Mouse (Mus musculus) kidney, embryonic 15.5 days (tissue): ENCODE data around the gene Zfp36l2. TPM values are rescaled to one million over a fixed set of nuclear protein-coding genes. Genes with fewer than 3 reads are reported as not detected.
A peak's percentile ranks its signal among the peaks of the same experiment; 100 is the strongest.

Experiments
- ATAC-seq: fragments of 200-750 bp; cut with Nextera tagmentation; replicated peaks from 2 replicates; pipeline ENCODE4 v1.8.0; 2017; ENCODE audit warnings: moderate TSS enrichment; ENCODE audit not compliant: low FRiP score
- H3K27ac ChIP-seq: fragments of 300-500 bp; sonication (generic); 2 replicates; pipeline ENCODE4 v1.5.1; 2015; ENCODE audit warnings: mild to moderate bottlenecking, inconsistent platforms
- H3K27me3 ChIP-seq: fragments of 300-500 bp; sonication (generic); 2 replicates; pipeline ENCODE4 v1.6.1; 2015; ENCODE audit warnings: inconsistent platforms
- H3K36me3 ChIP-seq: fragments of 300-500 bp; sonication (generic); 2 replicates; pipeline ENCODE4 v1.6.1; 2015; ENCODE audit warnings: inconsistent platforms
- H3K4me1 ChIP-seq: fragments of 300-500 bp; sonication (generic); 2 replicates; pipeline ENCODE4 v1.6.1; 2015; ENCODE audit warnings: inconsistent platforms
- H3K4me2 ChIP-seq: fragments of 300-500 bp; sonication (generic); 2 replicates; pipeline ENCODE4 v1.6.1; 2015; ENCODE audit warnings: moderate library complexity, mild to moderate bottlenecking, inconsistent platforms
- H3K4me3 ChIP-seq: fragments of 300-500 bp; sonication (generic); replicated peaks from 2 replicates; pipeline ENCODE4 v1.5.1; 2015; ENCODE audit warnings: mild to moderate bottlenecking, inconsistent platforms
- H3K9ac ChIP-seq: fragments of 300-500 bp; sonication (generic); 2 replicates; pipeline ENCODE4 v1.6.1; 2015; ENCODE audit warnings: mild to moderate bottlenecking, inconsistent platforms
- H3K9me3 ChIP-seq: fragments of 300-500 bp; sonication (generic); replicated peaks from 2 replicates; pipeline ENCODE4 v1.6.1; 2016; ENCODE audit warnings: inconsistent platforms
- WGBS: fragments of 180-500 bp; shearing (Covaris S2); methylation state at CpG from one replicate; pipeline ENCODE4 v1.1.7; 2015; ENCODE audit warnings: mixed read lengths; 5-methylcytosine and 5-hydroxymethylcytosine counted together
- polyA plus RNA-seq: library from polyadenylated mRNA; unstranded; fragments of >200 nt; fragmentation: Nextera tagmentation; extraction: Ambion mirVana; gene quantifications from 2 replicates; pipeline ENCODE4 v1.2.1, GENCODE M21; 2015

Zfp36l2 gene
- polyA plus RNA-seq, 1 experiment from 2014 or later: 13.7 TPM

- Histone ChIP-seq H3K27ac (no peak overlapping the region), H3K9ac (no peak overlapping the region), H3K9me3 (no peaks in the 10 kb centered on the region), H3K36me3 (no peaks in the 10 kb centered on the region), H3K27me3 (no peaks in the 10 kb centered on the region), H3K4me3 (no peak overlapping the region), H3K4me1 (peaks cover 27% of the 10 kb centered on the region), H3K4me2 (no peak overlapping the region)
- peak; percentile 20; the same call in 1 of the 2 replicates for ATAC-seq
- WGBS: 74% methylated on average over 3 of the region's 3 CpGs
These were observed 22.0 kb downstream of the Zfp36l2 start for GRCm38 (mm10) chr17:84165735-84166134.

GRCm38 (mm10) chr17:84164146-84164545, 23.6 kb downstream of the Zfp36l2 start:
- Histone ChIP-seq H3K4me2 (no peak overlapping the region), H3K4me1 (peaks cover 33% of the 10 kb centered on the region), H3K4me3 (no peak overlapping the region), H3K36me3 (no peaks in the 10 kb centered on the region), H3K27me3 (no peaks in the 10 kb centered on the region), H3K27ac (no peak overlapping the region), H3K9ac (no peak overlapping the region), H3K9me3 (no peaks in the 10 kb centered on the region)
- no peak for ATAC-seq
- 80% methylated on average over 8 of the region's 8 CpGs for WGBS

GRCm38 (mm10) chr17:84163066-84163785, 24.5 kb downstream of the Zfp36l2 start:
- ATAC-seq: no peak
- H3K36me3 ChIP-seq: no peaks in the 10 kb centered on the region
- no peak overlapping the region for H3K4me2 ChIP-seq
- no peak overlapping the region for H3K4me3 ChIP-seq
- peak overlapping the region; percentile 20; the same call in 1 of the 2 replicates for H3K27ac ChIP-seq
- no peak overlapping the region for H3K9ac ChIP-seq
- H3K27me3 ChIP-seq: no peaks in the 10 kb centered on the region
- 69% methylated on average over 12 of the region's 12 CpGs for WGBS
- peaks cover 42% of the 10 kb centered on the region for H3K4me1 ChIP-seq
- no peaks in the 10 kb centered on the region for H3K9me3 ChIP-seq

- peaks cover 51% of the 10 kb centered on the region for H3K4me1 ChIP-seq
- no peaks in the 10 kb centered on the region for H3K27me3 ChIP-seq
- ATAC-seq: no peak
- no peak overlapping the region for H3K4me2 ChIP-seq
- H3K9me3 ChIP-seq: no peaks in the 10 kb centered on the region
- WGBS: 70% methylated on average over 8 of the region's 8 CpGs
- H3K9ac ChIP-seq: no peak overlapping the region
- H3K27ac ChIP-seq: 0 out of 2 replicates have a peak overlapping the region, but pooled peaks have one; percentile 20
- H3K36me3 ChIP-seq: no peaks in the 10 kb centered on the region
- H3K4me3 ChIP-seq: no peak overlapping the region
These were observed 25.5 kb downstream of the Zfp36l2 start for GRCm38 (mm10) chr17:84162211-84162760.

- no peak overlapping the region for H3K4me3 ChIP-seq
- no peak overlapping the region for H3K9ac ChIP-seq
- no peaks in the 10 kb centered on the region for H3K36me3 ChIP-seq
- 34% methylated on average over 6 of the region's 6 CpGs for WGBS
- no peak overlapping the region for H3K4me2 ChIP-seq
- H3K27me3 ChIP-seq: no peaks in the 10 kb centered on the region
- no peaks in the 10 kb centered on the region for H3K9me3 ChIP-seq
- peaks cover 56% of the 10 kb centered on the region for H3K4me1 ChIP-seq
- peak overlapping the region; percentile 15 for H3K27ac ChIP-seq
- ATAC-seq: no peak
These were observed 26.4 kb downstream of the Zfp36l2 start for GRCm38 (mm10) chr17:84161231-84161854.

GRCm38 (mm10) chr17:84158891-84159290, 28.9 kb downstream of the Zfp36l2 start:
- WGBS: 46% methylated on average over 15 of the region's 15 CpGs
- H3K9ac ChIP-seq: no peak overlapping the region
- ATAC-seq: no peak
- no peaks in the 10 kb centered on the region for H3K9me3 ChIP-seq
- no peaks in the 10 kb centered on the region for H3K36me3 ChIP-seq
- H3K4me3 ChIP-seq: no peak overlapping the region
- peak overlapping the region; percentile 71 for H3K27ac ChIP-seq
- no peaks in the 10 kb centered on the region for H3K27me3 ChIP-seq
- peaks cover 63% of the 10 kb centered on the region for H3K4me1 ChIP-seq
- H3K4me2 ChIP-seq: no peak overlapping the region

- Histone ChIP-seq H3K4me2 (no peak overlapping the region), H3K4me3 (no peak overlapping the region), H3K9me3 (no peaks in the 10 kb centered on the region), H3K27ac (peak overlapping the region; percentile 97), H3K9ac (no peak overlapping the region), H3K27me3 (no peaks in the 10 kb centered on the region), H3K4me1 (peaks cover 61% of the 10 kb centered on the region), H3K36me3 (no peaks in the 10 kb centered on the region)
- no peak for ATAC-seq
- 61% methylated on average over 12 of the region's 12 CpGs for WGBS
These were observed 29.3 kb downstream of the Zfp36l2 start for GRCm38 (mm10) chr17:84158461-84158795.

- 64% methylated on average over 6 of the region's 6 CpGs for WGBS
- H3K4me3 ChIP-seq: no peak overlapping the region
- H3K4me1 ChIP-seq: peaks cover 60% of the 10 kb centered on the region
- peak overlapping the region; percentile 97 for H3K27ac ChIP-seq
- H3K27me3 ChIP-seq: no peaks in the 10 kb centered on the region
- H3K4me2 ChIP-seq: peak overlapping the region; percentile 19; the same call in 1 of the 2 replicates
- H3K9me3 ChIP-seq: no peaks in the 10 kb centered on the region
- ATAC-seq: no peak
- no peaks in the 10 kb centered on the region for H3K36me3 ChIP-seq
- no peak overlapping the region for H3K9ac ChIP-seq
These were observed 29.8 kb downstream of the Zfp36l2 start for GRCm38 (mm10) chr17:84157743-84158460.

GRCm38 (mm10) chr17:84156748-84157742, 30.7 kb downstream of the Zfp36l2 start:
- Histone ChIP-seq H3K27me3 (no peaks in the 10 kb centered on the region), H3K4me1 (peaks cover 63% of the 10 kb centered on the region), H3K9ac (no peak overlapping the region), H3K36me3 (no peaks in the 10 kb centered on the region), H3K27ac (peak overlapping the region; percentile 97), H3K4me3 (no peak overlapping the region), H3K9me3 (no peaks in the 10 kb centered on the region), H3K4me2 (peak overlapping the region; percentile 23)
- WGBS: 29% methylated on average over 19 of the region's 19 CpGs
- peak; percentile 88 for ATAC-seq

- no peak overlapping the region for H3K4me2 ChIP-seq
- no peaks in the 10 kb centered on the region for H3K9me3 ChIP-seq
- no peak overlapping the region for H3K9ac ChIP-seq
- peaks cover 62% of the 10 kb centered on the region for H3K4me1 ChIP-seq
- no peaks in the 10 kb centered on the region for H3K36me3 ChIP-seq
- WGBS: 25% methylated on average over 13 of the region's 13 CpGs
- H3K27me3 ChIP-seq: no peaks in the 10 kb centered on the region
- ATAC-seq: peak; percentile 13; the same call in 1 of the 2 replicates
- H3K27ac ChIP-seq: peak overlapping the region; percentile 97
- no peak overlapping the region for H3K4me3 ChIP-seq
These were observed 31.5 kb downstream of the Zfp36l2 start for GRCm38 (mm10) chr17:84156227-84156573.

- H3K4me1 ChIP-seq: peaks cover 58% of the 10 kb centered on the region
- WGBS: 68% methylated on average over 8 of the region's 8 CpGs
These were observed 32.1 kb downstream of the Zfp36l2 start for GRCm38 (mm10) chr17:84155516-84156226.

More at GRCm38 (mm10) chr17:84155516-84156226, 32.1 kb downstream of the Zfp36l2 start:
- no peaks in the 10 kb centered on the region for H3K27me3 ChIP-seq
- no peak overlapping the region for H3K9ac ChIP-seq
- H3K36me3 ChIP-seq: no peaks in the 10 kb centered on the region
- H3K27ac ChIP-seq: peak overlapping the region; percentile 97
- no peak overlapping the region for H3K4me3 ChIP-seq
- H3K4me2 ChIP-seq: no peak overlapping the region
- no peak for ATAC-seq
- no peaks in the 10 kb centered on the region for H3K9me3 ChIP-seq
